Mouse (Mus musculus) embryonic facial prominence, embryonic 10.5 days (tissue): ENCODE measurements around the gene Hyal1. TPM values are rescaled to one million over a fixed set of nuclear protein-coding genes. Genes with fewer than 3 reads are reported as not detected.
A peak's percentile ranks its signal among the peaks of the same experiment; 100 is the strongest.

Source experiments
- DNase-seq: peaks from one replicate; pipeline ENCODE4 v3.0.0-alpha.2; 2017; ENCODE audit warnings: low spot score
- H3K27ac ChIP-seq: fragments of 300-500 bp; sonication (generic); replicated peaks from 2 replicates; pipeline ENCODE4 v1.5.1; 2016; ENCODE audit warnings: mild to moderate bottlenecking
- H3K27me3 ChIP-seq: fragments of 300-500 bp; sonication (generic); replicated peaks from 2 replicates; pipeline ENCODE4 v1.6.1; 2016; ENCODE audit warnings: low read depth, mild to moderate bottlenecking; ENCODE audit not compliant: poor library complexity, severe bottlenecking
- H3K36me3 ChIP-seq: fragments of 300-500 bp; sonication (generic); replicated peaks from 2 replicates; pipeline ENCODE4 v1.6.1; 2016; ENCODE audit warnings: mild to moderate bottlenecking, moderate library complexity
- H3K4me1 ChIP-seq: fragments of 300-500 bp; sonication (generic); 2 replicates; pipeline ENCODE4 v1.6.1; 2016
- H3K4me3 ChIP-seq: fragments of 300-500 bp; sonication (generic); 2 replicates; pipeline ENCODE4 v1.5.1; 2016; ENCODE audit warnings: mild to moderate bottlenecking, moderate library complexity
- H3K9me3 ChIP-seq: fragments of 300-500 bp; sonication (generic); 2 replicates; pipeline ENCODE4 v1.6.1; 2016; ENCODE audit warnings: mild to moderate bottlenecking
- WGBS: fragments of 180-500 bp; shearing (Covaris S2); methylation state at CpG from one replicate; pipeline ENCODE4 v1.1.7; 2016; 5-methylcytosine and 5-hydroxymethylcytosine counted together
- polyA plus RNA-seq: library from polyadenylated mRNA; unstranded; fragments of >200 nt; fragmentation: Nextera tagmentation; extraction: Ambion mirVana; gene quantifications from 2 replicates; pipeline ENCODE4 v1.2.1, GENCODE M21; 2016

Gene Hyal1
- polyA plus RNA-seq, 1 experiment from 2014 or later, result 9.1 TPM

DNA sequence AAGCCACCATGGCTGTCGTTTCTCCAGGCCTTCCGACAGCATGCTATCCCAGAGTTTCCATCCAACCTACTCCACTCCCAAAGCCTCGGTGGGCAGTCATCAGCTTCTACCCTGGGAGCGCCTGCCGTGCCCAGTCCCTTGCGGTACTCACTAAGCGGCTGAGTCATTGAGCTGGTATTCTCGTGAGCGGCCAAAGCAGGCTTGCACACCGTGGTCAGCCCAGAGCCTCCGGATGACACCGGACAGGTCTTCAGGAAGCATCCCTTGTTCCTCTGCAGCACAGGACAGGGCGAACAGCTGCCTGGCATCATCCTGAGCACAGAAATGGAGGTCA is 42.8 kb downstream of the Hyal1 start:
- WGBS, result 89% methylated on average over 13 of the region's 13 CpGs
- Histone ChIP-seq H3K9me3 (no peaks in the 10 kb centered on the region), H3K36me3 (peaks cover 90% of the 10 kb centered on the region), H3K4me1 (peaks cover 8% of the 10 kb centered on the region), H3K4me3 (no peak overlapping the region), H3K27ac (no peak overlapping the region), H3K27me3 (no peaks in the 10 kb centered on the region)
- no peak for DNase-seq

DNA sequence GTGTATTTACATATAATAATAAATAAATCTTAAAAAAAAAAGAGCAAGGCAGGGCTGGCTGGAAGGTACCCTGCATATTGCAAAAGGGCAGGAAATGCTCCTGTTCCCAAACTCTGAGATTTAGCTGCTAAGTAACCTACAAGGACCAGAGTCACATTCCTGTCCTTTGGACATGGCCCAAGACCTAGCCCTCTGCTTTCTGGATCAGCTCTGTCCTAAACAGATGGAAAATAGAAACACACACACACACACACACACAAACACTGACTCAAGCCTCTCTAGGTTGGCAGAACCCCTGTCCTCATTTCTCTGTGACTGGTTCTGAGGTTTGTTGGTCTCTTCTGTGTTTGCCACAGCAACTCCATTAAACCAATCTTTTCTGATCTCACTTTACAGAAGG is 44.2 kb downstream of the Hyal1 start:
- H3K4me3 ChIP-seq, result no peak overlapping the region
- H3K27me3 ChIP-seq, result no peaks in the 10 kb centered on the region
- H3K4me1 ChIP-seq, result peaks cover 15% of the 10 kb centered on the region
- no peaks in the 10 kb centered on the region for H3K9me3 ChIP-seq
- no peak for DNase-seq
- peaks cover 90% of the 10 kb centered on the region for H3K36me3 ChIP-seq
- H3K27ac ChIP-seq, result no peak overlapping the region

DNA sequence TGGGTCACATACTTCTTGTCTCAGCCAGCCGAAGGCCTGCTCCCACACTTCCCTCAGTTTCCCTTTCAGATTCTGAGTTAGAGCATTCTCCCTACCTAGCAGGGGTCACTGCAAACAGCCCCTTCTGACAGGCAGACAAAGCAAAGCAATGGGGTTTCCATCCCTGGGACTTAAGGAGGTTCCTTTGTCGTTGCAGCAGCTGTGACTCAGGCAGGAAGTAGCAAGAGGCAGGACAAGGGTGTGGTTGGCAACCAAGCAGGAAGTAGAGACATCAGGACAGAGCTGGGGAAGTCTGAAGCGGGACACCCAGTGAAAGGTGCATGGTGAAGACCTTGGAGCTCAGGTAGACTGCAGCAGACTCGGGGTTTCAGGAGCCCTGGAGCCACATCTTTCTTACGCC is 47.8 kb downstream of the Hyal1 start:
- Histone ChIP-seq H3K4me1 (peaks cover 50% of the 10 kb centered on the region), H3K9me3 (no peaks in the 10 kb centered on the region), H3K27me3 (no peaks in the 10 kb centered on the region), H3K36me3 (peaks cover 82% of the 10 kb centered on the region), H3K4me3 (peak overlapping the region; percentile 15; the same call in 1 of the 2 replicates), H3K27ac (peak overlapping the region; percentile 96)
- 73% methylated on average over 5 of the region's 5 CpGs for WGBS
- DNase-seq, result no peak

DNA sequence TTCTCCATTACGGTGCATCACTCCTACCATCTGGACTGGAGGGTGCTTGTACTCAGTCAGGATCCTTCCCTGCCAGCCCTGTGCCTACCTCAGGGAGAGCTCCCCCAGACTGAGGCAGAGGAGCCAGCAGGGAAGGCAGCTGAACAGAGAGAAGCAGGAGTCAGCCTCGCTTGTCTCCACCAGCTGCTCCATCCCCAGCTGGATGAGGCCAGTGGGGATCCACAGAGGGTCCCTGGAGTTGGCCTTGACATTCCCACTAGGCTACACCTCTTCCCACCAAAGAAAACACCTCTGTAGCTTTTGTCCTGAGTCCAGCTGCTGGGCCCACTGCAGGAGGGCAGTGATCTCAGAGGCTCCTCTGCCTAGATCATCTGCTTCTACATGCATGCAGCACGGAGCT is 48.2 kb downstream of the Hyal1 start:
- 90% methylated on average over 3 of the region's 3 CpGs for WGBS
- no peaks in the 10 kb centered on the region for H3K9me3 ChIP-seq
- H3K4me3 ChIP-seq, result peak overlapping the region; percentile 15; the same call in 1 of the 2 replicates
- no peaks in the 10 kb centered on the region for H3K27me3 ChIP-seq
- H3K36me3 ChIP-seq, result peaks cover 81% of the 10 kb centered on the region
- H3K27ac ChIP-seq, result peak overlapping the region; percentile 96; the same call in 1 of the 2 replicates
- no peak for DNase-seq
- peaks cover 55% of the 10 kb centered on the region for H3K4me1 ChIP-seq

DNA sequence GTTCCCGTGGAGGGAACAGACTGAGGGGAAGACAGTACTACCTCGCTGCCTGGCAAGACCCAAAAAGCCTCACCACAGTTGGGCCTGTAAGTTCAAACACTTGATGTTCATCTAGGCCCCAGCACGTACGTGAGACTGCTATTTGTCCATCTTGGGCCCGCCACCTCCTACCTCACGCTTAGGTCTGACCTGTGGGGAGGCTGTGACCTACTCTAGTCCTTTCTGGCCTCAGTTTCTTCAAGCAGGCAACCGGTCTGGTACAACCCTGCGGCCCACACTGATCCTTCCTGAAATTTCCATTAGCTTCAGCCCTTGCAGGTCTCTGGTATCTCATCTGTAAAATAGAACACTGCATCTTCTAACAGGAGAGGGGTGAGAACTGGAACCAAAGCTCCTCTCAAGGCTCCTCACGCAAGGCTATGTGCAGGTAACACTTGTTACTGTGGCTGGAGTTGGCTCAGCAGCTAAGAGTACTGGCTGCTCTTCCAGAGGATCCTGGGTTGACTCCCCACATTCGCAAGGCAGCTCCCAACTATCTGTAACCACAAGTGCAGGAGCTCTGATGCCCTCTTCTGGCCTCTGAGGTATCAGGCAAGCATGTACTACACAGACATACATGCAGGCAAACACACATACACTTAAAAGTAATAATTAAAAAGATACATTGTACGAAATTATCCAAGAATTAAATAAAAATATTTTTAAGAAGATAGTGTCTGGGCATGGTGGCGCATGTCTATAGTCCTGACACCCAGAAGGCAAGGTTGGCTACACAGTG is 48.8 kb downstream of the Hyal1 start:
- Histone ChIP-seq H3K4me3 (no peak overlapping the region), H3K36me3 (peaks cover 75% of the 10 kb centered on the region), H3K27me3 (no peaks in the 10 kb centered on the region), H3K9me3 (no peaks in the 10 kb centered on the region), H3K27ac (peak overlapping the region; percentile 96), H3K4me1 (peaks cover 60% of the 10 kb centered on the region)
- DNase-seq, result no peak
- 92% methylated on average over 12 of the region's 12 CpGs for WGBS

DNA sequence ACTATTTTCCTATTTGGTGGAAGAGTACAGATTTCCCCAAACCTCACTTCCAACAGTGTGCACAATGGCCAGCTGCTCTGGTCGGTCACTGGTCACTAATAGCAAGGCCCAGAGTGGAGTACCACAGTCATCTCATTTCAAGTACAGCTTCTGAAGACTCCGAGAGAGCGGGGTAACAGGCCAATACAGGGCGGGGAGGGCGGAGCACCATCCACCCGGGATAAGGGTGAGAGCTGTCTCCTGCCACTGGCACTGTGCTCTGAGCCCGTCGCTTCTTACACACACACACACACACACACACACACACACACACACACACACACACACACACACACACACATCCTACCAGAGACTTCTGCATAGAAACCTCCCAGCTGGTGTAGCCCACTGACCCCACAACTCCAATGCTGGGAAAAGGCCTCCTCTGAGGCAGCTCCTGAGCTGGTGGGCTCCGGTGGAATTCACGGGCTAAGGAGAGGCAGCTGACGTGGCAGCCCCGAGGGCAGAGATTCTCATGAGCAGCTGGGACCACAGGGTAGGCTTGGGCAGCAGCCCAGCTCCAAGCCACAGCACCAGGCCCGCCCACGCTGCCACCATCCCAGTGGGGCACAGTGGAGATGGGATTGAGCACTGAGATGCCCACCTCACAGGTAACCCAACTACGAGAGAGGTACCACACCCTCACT is 49.6 kb downstream of the Hyal1 start:
- no peak for DNase-seq
- Histone ChIP-seq H3K9me3 (no peaks in the 10 kb centered on the region), H3K27ac (peak overlapping the region; percentile 96), H3K36me3 (peaks cover 74% of the 10 kb centered on the region), H3K4me3 (peak overlapping the region; percentile 46), H3K27me3 (no peaks in the 10 kb centered on the region), H3K4me1 (peaks cover 68% of the 10 kb centered on the region)
- 38% methylated on average over 15 of the region's 15 CpGs for WGBS

DNA sequence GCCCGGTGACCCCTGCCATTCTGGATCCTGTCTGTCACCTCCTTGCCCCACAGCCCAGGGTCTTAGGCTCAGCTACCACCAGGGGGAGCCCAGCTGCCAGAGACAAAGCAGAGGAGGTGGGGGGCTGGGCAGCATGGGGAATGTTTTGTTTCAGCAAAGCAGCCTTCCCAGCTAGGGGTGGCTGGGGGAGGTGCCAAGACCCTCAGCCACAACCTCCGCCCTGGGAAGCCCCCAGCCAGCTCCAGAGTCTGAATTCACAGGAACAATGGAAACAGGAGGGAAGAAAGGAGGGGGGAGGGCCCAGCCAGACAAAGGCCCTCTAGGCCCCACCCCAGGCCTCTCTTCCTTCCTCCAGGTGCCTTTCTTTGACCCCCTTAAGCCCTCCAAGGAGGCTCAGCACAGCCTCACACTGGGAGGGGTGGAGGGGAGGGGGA is 50.1 kb downstream of the Hyal1 start:
- Histone ChIP-seq H3K36me3 (peaks cover 76% of the 10 kb centered on the region), H3K27me3 (no peaks in the 10 kb centered on the region), H3K4me1 (peaks cover 74% of the 10 kb centered on the region), H3K9me3 (no peaks in the 10 kb centered on the region), H3K4me3 (peak overlapping the region; percentile 46), H3K27ac (peak overlapping the region; percentile 96)
- peak; percentile 96 for DNase-seq
- 3% methylated on average over 2 of the region's 2 CpGs for WGBS

DNA sequence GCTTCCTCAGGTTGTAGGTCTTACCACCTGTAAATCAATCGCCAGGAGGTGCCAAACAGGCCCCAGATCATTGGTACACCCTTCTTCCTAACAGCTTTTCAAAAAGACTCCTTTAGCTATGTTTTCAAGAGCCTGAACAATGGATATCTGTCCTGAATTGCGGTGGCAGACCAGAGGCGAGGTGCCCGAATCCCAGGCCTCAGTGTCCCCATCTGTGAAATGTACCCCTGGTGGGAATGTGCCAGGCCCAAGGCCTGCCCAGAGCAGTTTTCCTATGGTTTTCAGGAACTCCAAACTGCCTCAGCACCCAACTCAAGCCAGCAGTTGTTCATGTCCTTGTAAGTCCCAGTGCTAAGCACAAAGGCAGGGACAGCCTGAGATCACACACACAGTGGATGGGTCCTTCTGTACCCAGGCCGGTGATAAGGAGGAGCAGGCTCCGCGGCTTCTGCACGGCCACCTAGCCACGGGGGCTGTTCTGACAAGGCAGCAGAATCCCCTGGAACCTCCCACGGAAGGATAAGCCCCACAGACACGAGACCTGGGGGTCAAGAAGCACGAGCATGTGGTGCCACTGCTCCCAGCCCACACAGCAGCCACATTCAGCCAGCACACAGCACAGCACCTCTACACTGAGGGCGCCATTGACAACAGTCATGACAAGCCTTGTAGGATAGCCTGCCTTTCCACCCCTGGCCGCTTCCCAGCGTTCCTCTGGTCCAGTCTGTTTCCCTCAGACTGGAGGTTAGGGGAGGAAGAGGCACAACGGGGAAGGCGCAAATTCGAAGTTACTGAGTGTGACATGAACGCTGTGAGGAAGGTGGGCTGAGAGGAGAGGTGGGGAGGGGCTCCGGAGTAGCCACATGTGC is 50.9 kb downstream of the Hyal1 start:
- H3K36me3 ChIP-seq, result peaks cover 76% of the 10 kb centered on the region
- no peaks in the 10 kb centered on the region for H3K9me3 ChIP-seq
- peaks cover 81% of the 10 kb centered on the region for H3K4me1 ChIP-seq
- H3K27me3 ChIP-seq, result no peaks in the 10 kb centered on the region
- WGBS, result 38% methylated on average over 20 of the region's 20 CpGs
- H3K27ac ChIP-seq, result peak overlapping the region; percentile 96
- peak overlapping the region; percentile 46 for H3K4me3 ChIP-seq
- no peak for DNase-seq

DNA sequence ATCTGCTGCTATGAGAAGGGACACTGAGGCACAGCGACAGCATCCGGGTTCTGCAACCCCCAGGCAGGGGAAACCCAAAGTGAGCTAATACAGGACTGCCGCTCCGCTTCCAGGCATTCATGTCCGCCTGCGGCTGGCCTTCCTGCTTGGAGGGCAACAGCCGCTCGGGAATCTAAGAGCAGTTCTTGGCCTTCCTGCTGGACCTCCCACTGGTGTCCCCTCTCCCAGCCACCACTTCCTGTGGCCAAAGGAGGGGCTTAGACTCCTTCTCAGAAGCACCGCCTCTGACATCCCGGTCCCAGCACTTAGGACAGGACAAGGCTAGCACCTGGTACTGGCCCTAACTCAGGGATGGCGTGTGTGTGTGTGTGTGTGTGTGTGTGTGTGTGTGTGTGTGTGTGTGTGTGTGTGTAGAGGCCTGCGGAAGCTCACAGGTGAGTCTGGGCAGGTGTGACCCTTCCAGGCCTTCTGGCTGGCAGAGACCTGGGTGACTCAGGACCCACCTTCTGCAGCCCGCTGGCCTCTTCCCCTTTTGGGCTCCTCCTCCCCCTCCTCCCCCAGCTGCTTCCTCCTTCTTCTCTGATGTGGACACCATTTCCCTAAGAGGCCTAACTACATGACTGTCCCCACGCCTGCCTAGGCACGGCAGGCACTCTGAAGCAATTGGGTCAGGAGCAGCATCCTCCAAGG is 52.1 kb downstream of the Hyal1 start:
- H3K36me3 ChIP-seq, result peaks cover 69% of the 10 kb centered on the region
- no peaks in the 10 kb centered on the region for H3K27me3 ChIP-seq
- DNase-seq, result peak; percentile 47
- H3K4me1 ChIP-seq, result peaks cover 94% of the 10 kb centered on the region
- peak overlapping the region; percentile 96 for H3K27ac ChIP-seq
- H3K9me3 ChIP-seq, result no peaks in the 10 kb centered on the region
- H3K4me3 ChIP-seq, result peak overlapping the region; percentile 46
- 41% methylated on average over 15 of the region's 15 CpGs for WGBS

DNA sequence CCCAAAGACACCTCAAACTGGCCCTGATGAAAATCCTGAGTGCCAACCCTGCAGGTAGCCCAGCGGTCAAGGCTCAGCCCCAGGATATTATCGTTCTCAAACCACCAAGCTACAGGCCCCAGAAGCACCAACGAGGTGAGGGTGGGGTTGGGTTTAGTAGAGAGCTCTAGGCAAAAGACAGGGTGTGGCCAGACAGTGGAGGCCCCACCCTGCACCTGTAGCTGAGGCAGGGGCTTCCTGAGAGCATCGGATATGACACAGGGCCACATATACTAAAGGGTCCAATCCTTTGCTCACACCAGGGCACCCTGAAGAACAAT is 52.6 kb downstream of the Hyal1 start:
- Histone ChIP-seq H3K36me3 (peaks cover 64% of the 10 kb centered on the region), H3K9me3 (no peaks in the 10 kb centered on the region), H3K27me3 (no peaks in the 10 kb centered on the region), H3K4me1 (peaks cover 98% of the 10 kb centered on the region), H3K27ac (peak overlapping the region; percentile 96), H3K4me3 (peak overlapping the region; percentile 46)
- no peak for DNase-seq
- 35% methylated on average over 4 of the region's 4 CpGs for WGBS

DNA sequence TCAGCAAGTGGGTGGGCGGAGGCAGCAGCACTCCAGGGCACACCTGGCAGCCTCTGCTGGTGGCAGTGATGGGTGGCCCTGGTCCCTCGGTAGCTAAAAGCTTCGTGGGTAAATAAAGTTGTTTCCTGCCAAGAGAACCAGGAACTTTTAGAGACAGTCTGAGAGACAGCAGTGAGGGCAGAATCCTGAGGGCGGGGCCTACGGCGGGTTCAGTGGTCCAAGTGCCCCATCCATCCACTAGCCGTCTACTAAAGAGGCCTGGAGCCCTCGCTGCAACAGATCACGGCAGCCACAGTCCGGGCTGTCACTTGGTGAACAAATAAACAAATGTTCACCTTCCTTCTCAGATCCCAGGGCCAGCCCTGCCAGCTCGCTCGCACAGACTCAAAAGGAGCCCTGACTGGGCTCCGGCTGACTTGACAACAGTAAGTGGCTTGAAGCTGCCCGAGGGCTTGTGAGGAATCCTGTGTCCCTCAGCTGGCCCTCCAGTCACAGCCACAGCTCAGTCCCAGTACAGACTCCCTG is 53.2 kb downstream of the Hyal1 start:
- H3K27ac ChIP-seq, result peak overlapping the region; percentile 96
- peaks cover 97% of the 10 kb centered on the region for H3K4me1 ChIP-seq
- peak overlapping the region; percentile 95 for H3K4me3 ChIP-seq
- H3K36me3 ChIP-seq, result peaks cover 58% of the 10 kb centered on the region
- H3K27me3 ChIP-seq, result no peaks in the 10 kb centered on the region
- DNase-seq, result peak; percentile 64
- no peaks in the 10 kb centered on the region for H3K9me3 ChIP-seq
- WGBS, result 11% methylated on average over 14 of the region's 14 CpGs

DNA sequence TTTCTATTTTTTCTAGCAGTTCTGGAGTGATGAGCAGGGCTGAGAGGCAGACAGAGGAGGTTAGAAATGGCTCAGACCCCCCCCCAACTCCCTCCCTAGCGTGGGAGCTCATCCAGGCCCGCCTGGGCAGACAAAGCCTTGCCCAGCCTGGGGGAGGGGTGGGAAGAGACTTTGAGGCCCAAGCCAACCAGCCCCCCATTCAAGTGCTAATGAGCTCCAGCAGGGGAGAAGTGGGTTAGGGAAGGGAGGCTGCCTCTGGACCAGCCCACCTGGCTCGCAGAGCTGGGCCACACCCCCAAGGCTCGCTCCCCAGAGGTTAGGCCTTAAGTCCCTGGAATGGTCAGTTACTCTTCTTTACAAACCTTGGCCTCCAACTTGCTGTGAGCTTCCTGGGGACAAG is 53.8 kb downstream of the Hyal1 start:
- Histone ChIP-seq H3K4me3 (peak overlapping the region; percentile 95), H3K9me3 (no peaks in the 10 kb centered on the region), H3K27me3 (no peaks in the 10 kb centered on the region), H3K36me3 (peaks cover 52% of the 10 kb centered on the region), H3K4me1 (peaks cover 98% of the 10 kb centered on the region), H3K27ac (peak overlapping the region; percentile 96)
- peak; percentile 84 for DNase-seq
- 3% methylated on average over 4 of the region's 4 CpGs for WGBS
